Mouse (Mus musculus) G1E-ER4 (cell line): ENCODE measurements at regions not wholly inside any gene's neighbourhood (a gene's known extent, or its start where the extent isn't known, plus 50 kb on each side); places are given as distances from the start of the nearest gene placed in this dataset.

Source experiments
- GATA1 ChIP-seq: IDR thresholded peaks from one replicate; pipeline ENCODE4 v1.8.0; 2012; ENCODE audit warnings: low read length, inconsistent platforms

DNA sequence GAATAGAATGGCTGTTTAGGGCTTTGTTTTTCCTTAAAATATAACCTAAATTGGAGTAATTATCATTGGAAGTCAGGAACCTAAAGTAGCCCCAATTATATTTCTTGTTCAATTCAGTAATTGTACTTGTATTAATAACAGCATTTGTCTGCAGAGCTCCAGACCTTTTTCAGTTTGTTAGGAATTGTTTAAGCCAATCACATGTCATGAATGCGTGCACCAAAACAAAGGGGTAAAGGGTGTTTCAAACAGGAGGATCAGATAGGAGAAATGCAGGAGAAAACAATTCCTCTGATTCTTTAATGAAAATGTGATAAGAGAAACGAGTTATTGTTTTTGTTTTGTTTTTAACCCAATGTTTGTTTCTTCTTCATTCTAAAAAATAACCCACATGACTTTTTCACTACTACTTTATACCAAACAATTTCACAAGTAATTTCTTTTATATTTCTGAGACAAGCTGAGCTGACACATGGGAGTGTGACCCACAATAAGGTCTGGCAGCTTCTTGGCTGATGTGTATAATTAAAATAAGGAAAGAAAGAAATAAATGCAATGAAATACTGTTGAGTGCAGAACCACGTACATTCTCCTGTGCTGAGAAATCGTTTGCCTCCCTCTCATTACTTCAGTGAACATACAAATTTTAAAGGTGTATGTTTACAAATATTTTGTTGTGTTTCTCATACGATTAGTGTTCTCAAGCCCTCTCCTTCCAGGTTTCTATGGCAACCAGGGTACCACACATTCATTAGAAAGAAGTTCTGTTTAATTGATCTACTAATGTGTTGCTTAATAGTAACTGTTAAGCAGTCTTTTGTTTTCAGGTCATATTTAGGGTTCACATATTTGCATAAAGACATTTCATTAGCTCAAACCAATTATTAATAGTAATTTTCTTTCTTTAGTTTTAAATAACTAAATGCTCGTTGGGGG, 397.7 kb downstream of the Isl1 start:
- TF ChIP-seq GATA1, result no peak

DNA sequence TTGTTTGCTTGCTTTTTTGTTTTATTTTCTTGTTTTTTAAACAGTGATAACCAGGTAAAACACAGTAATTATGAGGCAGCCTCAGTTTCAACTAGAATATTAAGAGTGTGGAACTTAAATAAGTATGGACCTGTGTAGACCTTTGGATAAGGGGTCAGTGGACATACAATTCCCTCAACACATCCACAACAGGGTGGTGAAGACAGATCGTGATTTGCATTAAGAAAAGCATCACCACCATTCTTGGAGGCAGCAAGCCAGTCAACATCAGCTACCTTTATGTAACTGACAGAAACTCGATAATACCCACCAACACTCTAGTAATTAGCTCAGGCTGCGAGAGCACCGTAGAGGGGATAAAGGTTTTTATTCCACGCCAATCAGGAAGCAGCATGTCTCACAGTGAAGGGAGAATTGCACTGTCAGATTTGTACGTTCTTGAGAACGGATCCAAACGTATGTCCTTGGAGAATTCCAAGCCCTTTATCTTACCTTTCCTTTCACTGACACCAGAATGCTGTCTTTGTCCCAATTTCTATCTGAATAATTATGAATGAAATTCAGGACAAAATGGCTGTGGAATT, 398.5 kb downstream of the Isl1 start:
- TF ChIP-seq GATA1, result no peak

DNA sequence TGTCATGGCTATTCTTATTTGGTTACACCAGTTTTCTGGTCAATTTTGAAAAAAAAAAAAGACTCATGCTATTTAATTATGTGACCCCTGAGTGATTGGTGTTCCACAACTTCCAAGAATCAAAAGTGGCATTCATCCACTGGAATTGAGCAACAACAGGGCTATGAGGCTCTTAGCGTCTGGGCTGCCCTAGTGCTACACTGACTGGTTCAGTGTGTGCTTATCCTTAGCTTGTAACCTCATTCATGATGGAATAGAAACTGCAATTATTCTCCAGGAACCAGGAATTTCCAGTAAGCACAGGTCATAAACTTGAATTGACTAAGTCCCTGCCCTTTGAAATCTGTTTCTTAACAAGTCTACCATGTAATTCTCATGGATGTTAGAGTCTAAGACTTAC, 428.9 kb downstream of the Isl1 start:
- TF ChIP-seq GATA1, result no peak

DNA sequence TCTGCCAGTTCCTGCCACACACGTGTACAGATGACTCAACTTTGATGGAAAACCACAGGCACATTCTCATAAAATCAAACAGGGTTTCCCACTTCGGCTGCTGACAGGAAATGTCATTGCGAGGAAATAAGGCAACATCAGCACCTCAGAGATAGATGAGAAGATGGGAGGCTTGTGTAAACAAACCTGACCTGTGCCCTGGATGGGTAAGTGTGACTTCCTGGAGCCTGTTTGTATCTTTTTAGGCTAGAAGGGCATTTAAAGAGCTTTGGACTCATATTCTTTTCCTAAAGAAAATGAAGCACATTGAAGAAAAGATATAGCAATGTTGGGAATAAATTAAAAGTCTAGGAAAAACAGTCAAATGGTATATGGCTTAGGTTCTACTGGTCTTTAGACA, 449.0 kb downstream of the Isl1 start:
- TF ChIP-seq GATA1, result no peak

DNA sequence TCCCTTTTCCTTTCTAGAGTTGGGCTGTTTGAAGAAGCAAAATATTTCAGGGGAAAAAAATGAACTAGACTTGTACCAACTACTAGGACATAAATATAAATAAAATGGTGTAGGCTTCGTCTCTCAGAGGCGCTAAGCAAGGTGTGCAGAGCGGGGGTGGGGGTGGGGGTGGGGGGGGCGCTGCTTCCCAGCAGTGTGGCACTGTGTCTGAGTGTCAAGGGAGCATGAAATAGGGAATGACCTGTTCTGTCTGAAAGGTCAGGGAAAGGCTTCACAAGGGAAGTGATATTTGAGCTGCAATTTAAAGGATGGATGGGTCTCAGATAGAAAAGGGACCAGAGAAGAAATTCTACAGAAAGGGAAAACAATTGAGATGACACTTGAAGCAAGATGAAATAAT, 452.9 kb downstream of the Isl1 start:
- TF ChIP-seq GATA1, result no peak

DNA sequence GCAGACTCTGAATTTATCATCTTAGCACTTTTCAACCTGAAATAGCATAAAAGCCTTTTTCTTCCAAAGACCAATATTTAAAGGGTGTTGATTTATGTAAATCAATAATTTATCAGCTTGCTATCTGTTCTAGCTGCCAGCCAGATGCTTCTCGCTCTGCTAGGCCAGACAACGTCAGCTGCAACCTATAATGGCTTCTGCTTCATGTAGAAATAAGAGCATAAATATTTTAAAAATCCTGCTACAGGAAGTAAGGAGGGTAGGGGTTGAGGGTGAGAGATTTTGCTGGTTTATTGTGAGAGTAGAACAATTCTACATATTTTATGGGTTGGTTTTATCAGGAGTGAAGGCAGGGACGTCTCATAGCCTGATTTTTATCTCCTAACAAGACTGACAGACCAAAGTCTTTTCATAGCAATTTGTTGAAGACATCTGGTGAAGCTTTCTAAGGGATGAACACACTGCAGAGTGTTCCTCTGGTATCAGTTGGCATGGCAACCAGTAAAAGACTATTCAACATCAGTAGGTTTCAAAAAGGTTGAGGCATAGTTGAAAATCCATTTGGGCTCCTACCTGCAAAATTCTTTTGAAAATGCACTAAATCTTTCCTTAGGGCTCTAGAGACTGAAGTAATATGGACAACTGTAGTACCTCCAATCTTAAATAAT, 456.7 kb downstream of the Isl1 start:
- TF ChIP-seq GATA1, result no peak

DNA sequence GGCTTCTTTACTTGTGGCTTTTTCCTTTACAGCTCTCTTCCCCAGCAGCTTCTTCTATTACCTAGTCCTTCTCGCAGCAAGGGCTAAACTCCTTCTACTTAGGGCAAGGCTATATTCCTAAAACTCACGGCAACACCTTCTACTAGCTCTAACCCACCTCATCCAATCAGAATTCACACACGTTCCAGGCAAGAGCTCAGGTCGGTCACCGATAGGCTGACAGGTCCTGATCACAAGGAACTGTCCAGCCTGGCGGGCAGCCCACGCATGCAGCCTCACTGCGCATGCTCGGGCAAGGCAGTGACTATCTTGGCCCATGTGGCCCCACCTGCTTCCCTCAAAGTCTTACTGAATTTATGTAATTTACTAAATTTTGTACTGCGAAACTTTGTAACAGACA, 466.4 kb downstream of the Isl1 start:
- no peak for TF ChIP-seq GATA1

DNA sequence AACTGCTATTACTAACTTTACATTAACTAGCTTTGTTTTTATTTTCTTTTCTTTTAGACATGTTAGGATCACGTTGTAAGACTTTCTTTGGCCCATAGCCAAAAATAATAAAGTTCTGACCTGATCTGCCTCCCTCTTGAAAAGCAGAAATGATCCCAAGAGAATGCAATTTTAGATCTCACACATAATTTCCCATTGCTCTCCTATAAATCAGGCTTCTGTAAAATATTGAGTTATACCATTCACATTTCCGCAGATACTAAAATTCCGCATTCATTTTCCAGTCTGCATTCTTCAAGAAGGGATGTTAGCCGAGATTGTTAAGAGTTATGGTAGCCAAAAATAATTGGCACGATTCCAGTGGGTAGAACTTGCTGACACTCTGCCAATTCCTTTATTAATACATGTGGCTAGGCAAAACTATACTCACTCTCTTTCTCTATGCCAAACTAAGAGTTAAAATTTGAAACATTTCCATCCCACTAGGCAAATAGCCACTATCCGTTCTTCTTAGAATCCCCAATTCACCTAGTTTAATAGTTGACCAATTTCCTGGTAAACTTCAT, 473.2 kb downstream of the Isl1 start:
- TF ChIP-seq GATA1, result no peak

DNA sequence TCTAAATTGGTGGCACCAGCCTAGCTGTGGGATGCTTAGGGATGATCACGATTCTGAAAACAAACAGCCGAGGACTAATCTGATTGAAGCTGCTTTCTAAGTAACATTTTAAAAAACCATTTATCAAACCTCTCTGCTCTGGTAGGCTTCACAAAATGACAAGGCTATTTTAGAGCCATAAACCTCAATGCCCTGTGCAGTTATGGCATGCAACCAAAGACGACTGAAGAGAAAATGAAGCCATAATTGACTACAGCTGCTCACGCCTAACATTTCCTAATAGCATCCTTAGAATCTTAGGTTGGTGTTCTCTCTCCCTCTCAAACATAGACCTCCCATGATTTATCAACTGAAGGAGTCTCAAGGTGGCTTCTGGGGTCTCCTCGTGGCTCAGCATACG, 484.3 kb downstream of the Isl1 start:
- TF ChIP-seq GATA1, result no peak

DNA sequence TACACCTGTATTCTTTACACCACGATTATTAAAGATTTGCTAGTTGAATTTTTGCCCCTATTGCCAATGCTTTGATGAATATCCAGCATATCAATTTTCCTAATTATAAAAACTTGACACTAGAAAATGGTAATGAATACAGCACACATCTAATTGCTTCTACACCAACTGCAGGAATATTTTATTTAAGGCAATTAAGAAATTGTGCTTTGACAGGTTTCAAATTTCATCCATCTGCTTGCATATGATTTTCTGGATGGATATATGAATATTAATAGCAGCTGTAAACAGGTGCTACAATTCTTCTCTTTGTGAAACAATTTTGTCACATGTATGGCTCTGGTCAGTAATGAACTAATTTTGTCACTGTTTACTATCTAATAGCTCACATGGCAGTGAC, 487.0 kb downstream of the Isl1 start:
- TF ChIP-seq GATA1, result no peak

DNA sequence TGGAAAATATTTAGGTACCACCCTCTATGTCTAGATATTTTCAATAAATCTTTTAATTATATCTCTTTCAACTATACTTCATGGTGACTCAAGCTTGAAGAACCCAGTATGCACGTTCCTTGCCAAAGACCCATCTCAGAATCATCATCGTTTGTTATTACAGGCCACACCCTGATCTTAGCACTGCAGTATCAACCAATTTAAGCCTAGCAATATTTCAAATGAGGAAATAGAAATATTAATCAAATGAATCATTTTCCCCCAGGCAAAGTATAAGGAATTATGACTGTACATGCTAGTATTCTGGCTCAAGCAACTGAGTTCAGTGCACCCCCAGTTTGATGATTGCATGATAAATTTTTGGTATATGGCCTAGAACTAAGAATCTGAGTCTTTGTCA, 495.3 kb downstream of the Isl1 start:
- TF ChIP-seq GATA1, result no peak

DNA sequence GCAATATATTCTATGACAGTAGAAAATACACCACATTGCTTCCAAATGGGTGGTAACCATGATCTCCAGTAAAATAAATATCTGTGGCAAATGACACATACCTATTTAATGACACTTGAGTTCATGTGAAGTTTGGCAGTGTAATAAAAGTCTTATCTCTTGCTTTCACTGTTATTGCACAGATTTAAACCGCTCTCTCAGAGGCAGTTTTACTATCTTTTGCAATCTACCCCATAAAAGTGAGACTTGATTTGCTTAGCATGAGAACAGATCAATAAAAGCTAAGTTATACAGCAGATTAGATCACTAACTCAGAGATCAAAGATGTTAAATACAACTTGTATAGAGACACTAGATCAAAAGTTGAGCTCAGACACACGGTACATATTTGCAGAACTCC, 510.2 kb downstream of the Isl1 start:
- no peak for TF ChIP-seq GATA1

DNA sequence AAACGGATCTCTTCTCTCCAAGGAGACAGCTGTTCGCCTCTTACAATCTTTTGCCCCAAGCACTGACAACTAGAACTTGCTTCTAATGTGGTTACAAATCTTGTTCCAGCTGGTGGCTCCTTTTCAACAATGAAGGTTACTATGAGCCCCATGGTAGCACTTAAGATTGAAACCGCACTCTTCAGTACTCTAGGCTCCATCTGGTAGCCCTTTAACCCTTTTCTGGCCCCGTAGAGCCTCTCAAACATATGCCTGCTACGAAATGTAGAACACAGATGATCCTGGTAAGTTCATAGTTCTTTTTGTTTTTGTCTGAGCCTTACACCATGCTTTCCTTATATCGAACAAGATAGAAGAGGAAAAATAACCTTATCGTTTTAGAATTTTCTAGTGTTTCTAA, 558.2 kb downstream of the Isl1 start:
- no peak for TF ChIP-seq GATA1

DNA sequence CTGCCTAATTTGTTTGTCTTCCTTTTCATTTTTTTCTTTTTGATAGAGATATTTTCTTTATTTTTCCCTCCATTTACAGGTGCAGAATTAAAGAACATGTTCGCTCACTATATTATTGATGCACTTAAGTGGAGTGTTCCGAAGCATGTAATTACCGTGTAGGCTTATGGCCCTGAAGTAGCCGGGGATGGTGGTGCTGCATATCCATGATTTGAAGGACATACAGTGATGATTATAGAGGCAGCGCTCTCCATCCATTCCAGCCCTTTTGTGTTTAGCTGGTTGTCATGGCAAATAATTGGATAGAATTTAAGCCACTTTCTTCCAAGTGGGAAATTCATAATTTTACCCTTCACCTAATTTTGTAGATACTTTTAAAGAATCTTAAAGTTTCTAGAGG, 581.5 kb downstream of the Isl1 start:
- no peak for TF ChIP-seq GATA1

DNA sequence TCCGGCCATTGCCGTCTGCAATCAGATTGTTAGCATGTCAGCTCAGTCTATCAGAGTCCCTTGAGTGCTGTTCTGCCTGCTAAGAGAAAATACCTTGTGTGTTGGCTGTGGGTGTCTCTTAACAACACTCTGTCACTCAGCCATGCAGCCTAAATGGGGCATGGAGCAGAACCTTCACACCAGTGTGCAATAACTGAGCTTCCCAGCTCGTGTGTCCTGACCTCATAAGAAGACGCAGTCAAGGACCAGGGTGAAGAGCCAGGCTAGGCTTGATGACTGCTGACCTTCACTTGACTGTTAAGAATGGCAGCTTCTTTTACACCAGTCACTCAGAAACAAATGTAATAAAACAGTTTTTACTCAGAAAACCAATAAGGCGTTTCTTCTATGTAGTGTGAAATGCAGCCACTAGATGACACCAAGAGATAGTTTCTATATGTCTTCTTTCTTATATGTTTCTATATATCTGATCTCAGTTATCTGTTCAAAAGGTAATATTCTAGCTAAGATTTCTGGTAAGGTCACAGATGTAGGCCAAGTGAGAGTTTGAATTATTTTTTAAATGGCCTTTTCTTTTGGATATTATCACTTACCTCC, 584.0 kb downstream of the Isl1 start:
- no peak for TF ChIP-seq GATA1

DNA sequence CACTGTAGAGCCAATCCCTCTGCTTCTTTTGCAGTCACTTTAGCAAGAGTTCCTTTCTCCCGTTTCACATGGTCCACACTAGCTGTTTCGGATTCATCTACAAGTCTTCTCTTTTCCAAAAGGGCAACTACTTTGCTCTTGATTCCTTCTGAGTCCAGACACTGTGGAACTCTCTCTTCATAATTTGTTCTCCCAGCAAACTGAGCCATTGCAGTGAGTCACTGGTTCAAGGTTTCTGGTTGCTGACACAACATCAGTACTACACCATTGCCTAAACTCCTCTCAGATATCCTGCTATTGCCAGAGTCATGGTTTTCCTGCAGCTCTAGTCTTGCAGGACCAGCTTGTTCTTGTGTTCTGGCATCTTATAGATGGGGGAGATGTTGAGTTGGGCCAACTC, 590.2 kb downstream of the Isl1 start:
- TF ChIP-seq GATA1, result no peak

DNA sequence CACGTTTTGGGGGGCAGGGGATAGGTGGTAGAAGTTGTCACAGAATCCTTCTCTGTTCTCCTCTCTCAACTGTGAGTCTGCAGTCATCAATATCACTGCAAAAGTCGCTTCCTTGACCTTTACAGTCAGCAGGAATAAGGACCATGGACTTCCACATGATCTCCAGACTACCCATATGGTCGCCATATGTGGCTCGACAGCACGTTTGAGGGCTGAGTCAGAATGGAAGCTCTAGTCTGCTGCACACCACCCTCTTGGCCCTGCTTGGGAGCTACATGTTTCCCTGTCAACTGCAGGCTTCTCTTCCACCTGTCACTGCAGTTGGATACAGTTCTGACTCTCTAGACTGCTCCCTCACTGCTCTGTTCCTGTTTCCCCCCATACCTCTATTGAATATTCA, 590.6 kb downstream of the Isl1 start:
- no peak for TF ChIP-seq GATA1
